Mouse (Mus musculus) cerebellum, adult 18-20 months (tissue): ENCODE measurements at regions not wholly inside any gene's neighbourhood (a gene's known extent, or its start where the extent isn't known, plus 50 kb on each side); places are given as distances from the start of the nearest gene placed in this dataset.
"Not testable (repeated sequence)": the region's sequence is repeated elsewhere in the genome, so short reads cannot be mapped to it uniquely, and the experiment has no call there.

Experiments
- DNase-seq, 2 experiments: peaks; one replicate each; pipeline ENCODE4 v3.0.0; 2021

DNA sequence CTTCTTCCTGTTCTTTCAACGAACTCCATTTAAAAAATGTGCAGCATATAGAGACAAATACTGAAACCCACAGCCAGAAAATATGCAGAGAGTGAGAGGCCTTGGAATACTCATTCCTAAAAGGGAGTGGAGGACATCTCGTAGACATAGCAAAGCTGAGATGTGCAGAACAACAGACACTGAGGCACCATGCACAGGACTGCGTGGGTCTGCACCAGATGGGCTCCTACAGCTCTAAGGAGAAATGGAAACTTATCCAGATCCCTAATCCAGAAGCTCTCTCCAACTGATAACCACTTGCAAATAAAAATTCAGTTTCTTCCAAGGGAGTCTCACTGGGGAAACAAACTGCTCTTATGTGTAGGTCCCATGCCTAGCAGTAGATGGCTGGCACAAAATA lies 101.6 kb downstream of the Slc25a24 start:
- DNase-seq = no peak

DNA sequence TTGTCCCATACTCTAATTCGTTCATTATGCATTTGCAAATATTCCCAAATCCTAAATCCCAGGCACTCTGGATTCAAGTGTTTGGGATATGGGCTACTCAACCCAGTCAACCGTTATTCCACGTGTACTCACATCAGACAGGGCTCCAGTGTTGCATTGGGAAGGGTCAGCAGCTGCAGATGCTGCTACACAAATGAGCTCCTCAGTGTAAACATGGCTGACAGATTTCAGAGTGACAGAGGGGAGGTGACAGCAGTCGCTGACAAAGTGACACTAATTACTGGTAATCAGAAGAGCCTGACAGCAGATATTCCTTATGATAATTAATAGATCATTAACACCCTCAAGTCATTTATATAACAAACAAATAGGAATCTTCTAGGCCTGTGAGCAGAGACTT lies 106.2 kb upstream of the Vav3 start:
- DNase-seq = no peak

- DNase-seq = no peak
These were observed 103.5 kb upstream of the Vav3 start for GRCm38 (mm10) chr3:109236918-109237317.

DNA sequence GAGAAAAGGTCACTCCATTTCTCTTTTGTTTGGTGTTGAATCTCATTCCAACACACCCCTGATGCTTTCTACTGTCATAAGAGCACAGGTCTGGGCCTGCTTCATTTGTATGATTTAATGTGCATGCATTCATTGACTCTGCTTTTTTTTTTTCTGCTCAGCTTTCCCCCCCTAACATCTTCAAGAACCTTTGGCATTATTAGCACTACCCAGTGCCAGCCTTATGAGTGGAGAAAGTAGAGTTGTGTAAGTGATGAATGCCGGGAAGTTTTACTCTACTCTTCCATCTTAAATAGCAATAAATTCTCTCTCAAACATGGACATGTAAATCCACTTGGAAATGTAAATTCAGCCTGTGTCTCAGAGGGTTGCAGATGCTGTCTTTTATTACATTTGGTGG lies 97.0 kb upstream of the Vav3 start:
- DNase-seq = no peak

DNA sequence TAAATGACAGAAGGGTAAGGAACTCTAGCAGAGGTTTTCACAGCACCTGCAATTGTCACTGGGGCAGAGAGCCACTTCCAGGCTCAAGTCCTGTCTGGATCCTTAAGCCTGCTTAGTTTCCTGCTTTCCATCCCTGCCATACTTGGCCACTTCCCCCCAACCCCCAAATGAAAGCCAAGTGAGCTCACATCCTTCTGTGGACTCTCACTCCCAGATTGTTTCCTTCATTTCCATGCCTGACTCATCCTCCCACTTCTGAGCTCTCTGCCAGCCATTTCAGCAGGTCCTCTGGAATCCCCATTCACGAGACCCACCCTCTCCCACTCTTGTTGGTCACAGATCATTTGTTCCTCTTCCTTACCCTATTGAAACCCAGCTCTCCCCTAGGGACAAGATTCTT lies 91.7 kb upstream of the Vav3 start:
- no peak for DNase-seq

DNA sequence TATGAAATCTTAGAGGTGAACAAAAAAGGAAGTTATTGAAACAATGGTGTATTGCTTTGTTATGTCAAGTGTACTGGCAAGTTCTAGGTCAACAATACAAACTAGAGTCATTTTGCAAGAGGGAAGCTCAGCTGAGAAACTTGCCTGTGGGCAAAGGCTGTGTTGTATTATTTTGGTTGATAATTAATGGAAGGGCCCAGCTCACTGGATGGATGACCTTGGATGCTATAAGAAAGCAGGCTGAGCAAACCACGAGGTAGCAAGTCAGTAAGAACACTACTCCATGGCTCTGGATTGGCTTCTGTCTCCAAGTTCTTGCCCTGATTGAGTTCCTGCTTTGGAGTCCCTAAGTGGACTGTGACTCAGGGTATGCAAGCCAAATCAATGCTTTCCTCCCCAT lies 91.1 kb upstream of the Vav3 start:
- no peak for DNase-seq

DNA sequence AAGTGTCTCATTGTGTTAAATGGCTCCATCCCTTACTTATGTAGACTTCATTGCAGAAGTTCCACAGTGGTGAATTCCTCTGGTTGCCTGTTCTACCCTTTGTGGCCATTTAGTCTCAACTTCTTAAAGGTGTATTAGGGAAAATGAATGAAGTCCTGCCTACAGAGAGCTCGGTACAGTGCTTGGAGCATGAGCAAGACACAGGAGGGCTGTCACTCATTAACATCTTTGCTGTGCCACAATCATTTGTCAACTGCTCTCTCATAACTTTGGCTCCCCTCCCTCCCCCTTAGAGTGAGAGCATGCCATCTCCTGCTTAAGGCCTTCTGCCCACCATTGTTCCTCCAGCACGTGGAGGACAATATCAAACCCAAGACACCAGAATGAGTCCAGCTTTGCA lies 90.5 kb upstream of the Vav3 start:
- DNase-seq = no peak

DNA sequence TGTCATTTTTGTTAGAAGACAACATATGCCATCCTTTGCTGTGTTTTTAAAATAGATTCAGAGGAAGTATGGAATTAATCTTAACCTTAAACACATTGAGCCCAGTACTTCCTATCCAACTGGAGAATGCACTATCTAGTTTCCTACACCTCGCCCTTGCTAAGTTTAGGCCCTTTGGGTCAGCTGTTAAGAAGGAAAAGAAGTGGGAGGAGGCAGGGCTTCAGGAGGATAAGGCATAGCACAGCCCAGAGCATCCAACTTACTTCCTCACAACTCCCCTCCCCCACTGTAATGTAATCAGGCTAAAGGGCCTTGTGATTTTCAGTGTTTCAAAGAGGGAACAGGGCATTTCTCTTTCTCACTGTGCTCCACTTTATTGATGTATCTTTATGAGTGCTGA lies 88.7 kb upstream of the Vav3 start:
- DNase-seq = no peak

GRCm38 (mm10) chr3:109254001-109254630 lies 86.3 kb upstream of the Vav3 start:
- DNase-seq = no peak

- no peak for DNase-seq
These were observed 85.5 kb upstream of the Vav3 start for GRCm38 (mm10) chr3:109254957-109255356.

GRCm38 (mm10) chr3:109256723-109257122 lies 83.7 kb upstream of the Vav3 start:
- no peak for DNase-seq

DNA sequence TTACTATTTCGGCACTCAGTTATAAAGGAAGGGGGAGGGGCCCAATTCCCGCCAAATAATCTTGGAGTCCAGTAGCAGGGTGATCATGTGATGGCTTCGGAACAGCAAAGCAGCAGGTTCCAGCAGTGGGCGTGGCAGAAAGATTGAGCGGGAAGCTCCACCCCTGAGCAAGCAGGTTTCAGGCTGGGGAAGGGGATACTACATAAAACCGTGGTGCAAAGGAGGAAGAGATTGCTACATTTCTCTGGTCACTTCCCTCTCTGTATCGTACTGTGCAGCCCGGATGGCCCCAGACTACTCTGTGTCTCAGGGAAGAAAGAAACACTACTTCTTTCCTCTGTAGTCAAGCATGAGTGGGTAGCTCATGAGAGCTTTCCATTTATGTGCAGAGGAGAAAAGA lies 73.5 kb upstream of the Vav3 start:
- not testable (repeated sequence) for DNase-seq

GRCm38 (mm10) chr3:109270783-109271182 lies 69.7 kb upstream of the Vav3 start:
- peak in 1 of 2 experiments; percentile 5 for DNase-seq

- DNase-seq = no peak
These were observed 67.2 kb upstream of the Vav3 start for GRCm38 (mm10) chr3:109273074-109273801.

DNA sequence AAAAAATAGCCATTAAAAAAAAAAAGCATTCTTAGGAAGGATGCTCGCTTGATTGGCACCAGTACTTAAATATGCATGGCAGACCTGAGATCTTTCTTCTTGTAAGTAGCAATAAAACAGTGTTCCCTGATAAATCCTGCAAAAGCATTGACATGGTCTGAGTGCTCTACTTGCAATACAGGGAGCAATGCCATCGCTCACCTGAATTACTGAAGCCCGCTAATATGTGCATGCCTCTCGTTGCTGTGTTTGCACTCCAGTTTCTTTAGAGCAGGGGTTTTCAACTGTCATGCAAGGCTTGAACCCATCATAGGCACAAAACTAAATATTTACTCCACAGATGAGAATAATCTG lies 66.7 kb upstream of the Vav3 start:
- DNase-seq = no peak

DNA sequence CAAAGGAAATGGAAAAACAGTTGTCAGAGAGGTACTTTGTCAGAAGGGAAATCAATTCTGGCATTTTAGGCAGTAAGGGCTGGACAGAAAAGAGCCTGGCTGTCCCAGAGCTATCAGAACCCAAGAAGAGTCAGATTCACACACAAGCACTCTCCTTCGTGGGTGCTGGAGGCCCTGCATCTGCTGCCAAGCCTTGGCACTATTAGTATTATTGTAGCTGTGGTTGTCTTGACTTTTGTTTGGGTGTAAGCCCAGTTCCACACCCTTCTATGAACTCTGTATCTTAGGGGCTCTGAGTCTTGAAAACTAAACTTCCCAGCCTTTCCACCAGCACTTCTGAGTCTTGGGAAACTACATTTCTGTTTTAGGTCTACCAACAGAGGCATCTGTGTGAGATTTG lies 61.4 kb upstream of the Vav3 start:
- no peak for DNase-seq

- DNase-seq = no peak
These were observed 53.9 kb upstream of the Vav3 start for GRCm38 (mm10) chr3:109286590-109286989.
